Mouse (Mus musculus) left cerebral cortex, adult 9 months (tissue): ENCODE measurements around the gene Sc5d.
A peak's percentile ranks its signal among the peaks of the same experiment; 100 is the strongest.

Experiments used
- DNase-seq, 2 experiments: peaks; one replicate each; pipeline ENCODE4 v3.0.0; 2022; ENCODE audit warnings: low spot score in 2 of 2

The Sc5d gene

DNA sequence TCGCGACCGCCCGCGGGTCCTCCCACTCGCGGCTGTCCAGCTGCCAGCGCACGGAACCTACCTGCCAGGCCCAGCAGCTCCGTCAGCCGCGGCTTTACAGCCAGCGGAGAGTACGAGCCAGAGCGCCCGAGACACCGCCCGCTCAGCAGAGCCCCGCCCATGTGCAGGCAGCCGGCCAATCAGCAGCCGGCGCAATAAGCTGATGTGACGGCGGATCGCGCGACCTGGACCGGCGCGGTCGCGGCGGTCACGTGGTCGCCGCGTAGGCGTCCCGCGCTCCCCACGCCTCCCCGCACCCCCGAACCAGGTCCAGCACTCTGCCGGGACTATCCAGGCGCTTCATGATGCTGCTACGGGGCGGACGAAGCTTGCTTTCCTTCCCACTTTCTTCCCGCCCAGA lies at the start of gene Sc5d:
TSS of gene Sc5d (minus strand) at position 112 of the 400 bp plus-strand sequence.
- peak; percentile 86 to 95 for DNase-seq

DNA sequence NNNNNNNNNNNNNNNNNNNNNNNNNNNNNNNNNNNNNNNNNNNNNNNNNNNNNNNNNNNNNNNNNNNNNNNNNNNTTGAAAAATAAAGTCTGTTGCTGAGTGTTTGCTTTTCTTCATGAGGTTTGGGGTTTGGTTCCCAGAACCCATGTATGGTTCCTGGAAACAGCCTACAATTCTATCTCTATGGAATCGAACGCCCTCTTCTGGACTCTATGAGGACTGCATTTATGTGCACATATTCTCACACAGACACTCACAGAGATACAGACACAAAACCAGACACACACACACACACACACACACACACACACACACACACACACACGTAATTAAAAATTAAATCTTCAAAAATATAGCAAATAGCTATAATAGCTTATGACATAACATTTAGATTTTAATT lies 47.3 kb upstream of the Sc5d start:
- no peak for DNase-seq

DNA sequence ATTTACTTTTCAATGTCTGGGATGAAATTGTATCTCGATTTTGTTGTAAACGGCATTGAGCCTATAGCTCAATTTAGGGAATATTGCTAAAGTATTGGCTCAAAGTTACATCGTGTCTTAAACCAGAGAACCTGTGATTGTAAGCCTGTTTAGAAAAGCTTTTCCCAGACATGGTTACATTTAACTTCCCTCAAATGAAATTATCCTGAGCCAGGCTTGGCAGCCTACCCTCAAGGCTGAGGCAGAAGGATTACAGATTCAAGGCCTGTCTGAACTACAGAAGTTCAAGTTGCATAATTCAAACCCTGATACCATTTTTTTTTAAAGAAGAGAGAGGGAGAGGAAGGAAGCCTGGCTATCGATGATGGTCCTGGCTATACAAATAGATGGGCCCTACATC lies 39.8 kb upstream of the Sc5d start:
- DNase-seq, result no peak

DNA sequence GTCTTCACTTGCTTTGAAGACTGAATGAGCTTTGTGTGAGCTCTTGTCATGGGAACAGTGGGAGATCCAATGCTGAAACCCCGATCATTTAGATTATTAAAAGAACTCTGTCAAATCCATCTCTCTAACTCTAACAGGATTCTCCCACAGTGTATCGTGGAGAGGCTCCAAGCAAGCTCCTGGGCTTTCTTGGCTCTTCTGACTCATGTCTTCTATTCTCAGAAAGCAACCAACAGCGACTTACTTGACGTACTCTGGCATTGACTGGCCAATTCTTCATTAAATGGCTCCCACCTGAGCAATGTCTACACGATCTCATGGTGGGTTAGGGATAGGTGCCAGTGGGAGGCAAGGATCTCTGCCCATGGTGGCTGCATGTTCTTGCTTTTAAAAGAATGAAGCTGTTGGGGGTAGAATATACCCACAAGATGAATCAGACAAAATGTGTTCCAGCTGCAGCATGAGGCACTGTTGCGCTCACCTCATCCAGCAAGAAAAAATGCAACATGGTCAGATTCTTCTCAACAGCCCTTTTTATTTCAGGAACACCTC lies 37.1 kb upstream of the Sc5d start:
- DNase-seq, result no peak

DNA sequence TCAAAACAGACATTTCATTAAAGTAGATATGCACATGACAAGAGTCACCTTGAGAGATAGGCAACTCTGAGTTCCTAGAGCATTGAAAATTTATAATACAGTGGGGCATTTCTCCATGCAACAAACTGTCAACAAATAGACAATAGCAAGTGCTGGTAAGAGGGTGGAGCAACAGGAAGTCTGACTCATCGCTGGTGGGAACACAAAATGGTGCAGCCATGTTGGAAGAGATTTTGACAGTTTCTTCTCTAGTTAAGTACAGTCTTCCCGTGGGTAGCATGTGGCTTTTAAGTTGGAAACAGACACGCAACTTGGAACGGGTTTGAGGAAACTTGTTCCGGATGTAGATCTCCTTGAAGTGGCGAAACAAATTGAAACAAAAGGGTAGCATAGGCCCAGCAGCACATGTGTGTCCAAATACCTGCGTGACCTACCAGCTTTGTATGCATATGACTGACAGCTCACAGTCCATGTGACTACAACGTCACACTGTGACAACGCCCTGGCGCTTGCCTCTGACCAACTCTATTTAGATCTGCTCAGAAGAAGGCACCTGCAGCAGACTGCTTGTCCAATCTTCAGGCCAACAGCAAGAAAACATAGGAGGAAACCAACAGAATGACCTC lies 32.4 kb upstream of the Sc5d start:
- no peak for DNase-seq

DNA sequence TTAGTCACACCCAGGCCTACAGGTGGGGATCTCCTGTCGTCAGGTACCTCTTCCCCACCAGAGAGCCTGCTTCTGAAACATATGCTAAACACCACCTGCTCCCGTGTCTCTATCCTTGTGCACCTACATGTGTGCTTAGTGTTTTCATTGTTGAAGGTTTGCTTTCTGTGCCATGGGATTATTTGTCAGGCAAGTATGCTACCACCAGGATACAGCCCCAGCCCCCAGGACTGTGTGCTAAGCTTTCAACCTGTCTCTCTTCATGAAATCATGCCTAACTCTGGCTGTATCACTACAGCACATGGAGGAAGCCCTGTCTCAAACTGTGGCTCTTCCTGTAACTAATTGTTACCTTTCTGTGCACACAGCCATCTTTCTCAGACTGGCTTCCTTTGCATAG lies 30.1 kb upstream of the Sc5d start:
- no peak for DNase-seq

DNA sequence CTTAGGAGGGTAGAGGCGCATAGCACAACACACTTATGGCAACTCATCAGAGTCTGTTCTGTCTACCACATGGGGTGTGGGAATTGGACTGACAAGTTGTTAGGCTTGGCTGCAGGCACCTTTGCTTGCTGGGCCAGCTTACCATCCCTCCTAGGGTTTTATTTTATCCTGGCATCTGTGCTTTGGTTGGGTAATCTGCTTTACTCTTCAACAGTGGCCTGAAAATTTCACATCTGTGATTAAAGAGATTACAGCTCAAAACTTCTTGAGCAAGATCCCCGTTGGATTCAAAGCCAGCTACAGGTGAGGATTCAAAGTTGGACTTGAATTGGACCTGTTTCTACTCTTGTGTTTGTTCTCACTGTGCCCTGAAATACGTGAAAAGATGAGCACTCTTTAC lies 29.5 kb upstream of the Sc5d start:
- DNase-seq, result no peak

DNA sequence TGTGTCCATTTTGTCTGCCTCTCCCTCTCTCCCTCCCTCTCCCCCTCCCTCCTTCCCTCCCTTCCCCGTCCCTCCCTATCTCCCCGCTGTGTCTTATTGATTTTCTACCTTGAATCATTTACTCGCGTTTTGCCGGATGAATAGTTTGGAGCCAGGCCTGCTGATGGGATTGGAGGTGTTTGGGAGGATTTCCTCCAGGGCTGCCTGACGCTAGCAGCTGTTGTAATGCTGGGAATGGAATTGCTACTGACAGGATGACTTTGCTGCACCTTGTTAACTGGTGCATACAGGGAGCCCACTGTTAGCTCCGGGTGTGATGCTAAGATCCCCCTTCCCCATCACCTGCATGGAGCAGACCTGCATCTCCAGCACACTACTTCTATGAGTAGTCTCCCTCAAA lies 29.0 kb upstream of the Sc5d start:
- no peak for DNase-seq

DNA sequence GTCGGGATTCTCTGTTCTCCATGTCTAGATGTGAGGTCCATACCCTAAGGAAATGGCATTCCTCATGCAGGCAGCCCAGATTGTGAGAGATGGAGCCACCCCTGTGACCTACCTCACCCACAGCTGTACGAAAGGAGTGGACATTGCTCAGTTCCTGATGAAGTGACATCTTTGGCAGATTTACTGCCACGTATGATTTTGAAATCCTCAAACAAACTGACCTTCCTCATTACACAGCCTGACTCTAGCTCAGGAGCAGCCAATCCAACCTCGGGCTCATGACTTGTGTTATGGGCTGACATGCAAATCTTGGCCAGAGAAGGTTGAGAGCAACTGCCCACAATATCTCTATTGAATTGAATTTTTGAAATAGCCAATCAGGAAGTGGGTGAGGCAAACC lies 15.6 kb upstream of the Sc5d start:
- DNase-seq, result no peak

DNA sequence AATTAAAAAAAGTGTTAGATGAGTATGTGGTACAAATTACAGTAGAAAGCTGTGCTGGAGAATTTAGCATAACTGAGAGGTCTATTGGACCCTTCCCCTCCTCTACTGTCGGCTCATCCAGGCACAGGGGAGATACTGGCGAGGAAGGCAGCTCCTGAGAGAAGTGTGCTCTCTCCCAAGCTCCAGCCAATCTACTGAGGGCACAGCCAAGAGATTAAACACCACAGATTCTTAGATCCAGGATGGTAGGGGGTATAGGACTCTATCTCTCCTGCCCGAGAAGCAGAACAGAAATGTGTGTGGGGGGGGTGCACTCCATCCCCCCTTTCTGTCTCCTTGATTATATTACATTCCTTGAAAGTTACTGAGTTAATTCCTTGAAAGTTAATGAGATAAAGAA lies 14.0 kb upstream of the Sc5d start:
- no peak for DNase-seq

DNA sequence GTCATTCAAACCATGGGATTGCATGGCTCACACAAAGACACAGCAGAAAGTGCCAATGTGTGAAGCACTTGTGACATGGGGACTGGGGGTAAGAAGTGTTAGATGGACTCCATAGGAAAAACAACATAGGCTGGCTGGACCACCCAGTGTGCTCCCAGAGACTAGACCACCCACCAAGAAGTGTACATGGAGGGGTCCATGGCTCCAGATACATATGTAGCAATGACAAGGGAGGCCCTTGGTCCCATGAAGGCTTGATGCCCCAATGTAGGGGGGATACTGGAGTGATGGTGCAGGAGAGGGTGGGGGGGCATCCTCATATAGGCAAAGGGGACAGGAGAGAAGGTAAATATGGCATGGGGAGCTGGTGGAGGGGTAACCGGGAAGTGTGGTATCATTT lies 13.6 kb upstream of the Sc5d start:
- no peak for DNase-seq

DNA sequence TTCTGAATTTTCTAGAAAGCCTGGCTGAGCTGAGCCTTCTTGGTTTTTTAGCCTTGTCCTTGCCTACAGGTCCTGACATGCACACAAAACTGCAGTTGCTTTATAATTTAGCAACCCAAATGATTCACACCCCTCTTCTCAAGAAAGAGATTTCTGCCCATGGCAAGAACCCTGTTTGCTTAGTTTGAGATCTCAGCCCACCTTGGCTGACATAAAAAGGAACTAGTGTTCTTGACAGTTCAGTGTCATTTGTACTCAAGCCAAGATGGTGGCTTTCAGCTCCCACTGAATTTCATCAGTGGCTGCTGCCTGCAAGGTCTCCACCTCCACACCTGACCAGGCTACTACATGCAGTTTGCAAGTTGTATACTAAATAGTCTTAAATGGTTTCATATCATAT lies 13.1 kb upstream of the Sc5d start:
- DNase-seq, result no peak

DNA sequence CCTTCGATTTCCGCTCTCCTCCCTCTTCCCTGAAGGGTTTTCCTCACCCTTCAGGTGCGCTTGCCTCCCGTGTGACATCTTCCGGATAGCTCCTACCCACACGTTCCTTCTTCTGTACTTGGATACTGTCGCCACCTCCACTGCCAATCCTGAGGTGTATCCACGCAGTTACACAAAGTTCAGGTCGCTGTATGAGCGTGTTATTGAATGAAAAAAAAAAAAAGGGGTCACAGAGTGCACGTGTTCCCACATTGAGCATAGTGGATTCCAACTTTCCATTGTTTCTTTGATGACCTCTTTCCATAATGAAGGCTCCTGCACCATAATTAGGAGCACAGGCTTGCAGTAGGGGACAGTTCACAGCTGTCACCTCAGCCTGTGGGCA lies 11.7 kb upstream of the Sc5d start:
- no peak for DNase-seq

DNA sequence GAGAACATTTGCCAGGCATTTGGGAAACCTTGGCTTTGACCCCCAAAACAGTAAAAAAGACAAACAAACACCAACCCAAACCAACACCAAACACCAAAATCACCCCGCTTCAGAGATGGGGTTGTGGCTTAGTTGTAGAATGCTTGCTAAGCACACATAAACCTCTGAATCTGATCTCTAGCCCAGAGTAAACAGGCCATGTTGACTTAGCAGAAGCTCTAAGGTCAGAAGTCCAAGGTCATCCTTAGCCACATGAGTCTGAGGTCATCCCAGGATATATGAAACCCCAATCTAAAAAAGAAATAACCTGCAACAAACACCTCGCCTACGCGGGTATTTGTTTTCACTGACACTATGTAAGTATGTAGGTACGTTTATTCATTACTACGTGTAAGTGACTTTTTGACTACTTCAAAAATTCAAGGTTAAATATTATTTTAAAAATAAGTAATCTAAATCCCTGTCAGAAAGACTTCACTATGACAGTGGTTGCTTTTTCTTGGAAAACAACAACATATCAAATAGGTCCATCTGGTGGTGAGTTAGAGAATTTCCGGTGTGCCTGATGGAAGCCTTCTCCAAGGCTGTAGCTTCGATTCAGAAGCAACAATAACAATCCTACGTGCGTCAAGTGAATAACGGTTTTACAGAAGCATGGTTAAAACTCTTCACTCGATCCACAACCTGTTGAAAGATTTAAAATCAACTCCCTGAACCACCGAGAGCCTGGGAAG lies 11.1 kb upstream of the Sc5d start:
- DNase-seq, result peak in 1 of 2 experiments; percentile 59

DNA sequence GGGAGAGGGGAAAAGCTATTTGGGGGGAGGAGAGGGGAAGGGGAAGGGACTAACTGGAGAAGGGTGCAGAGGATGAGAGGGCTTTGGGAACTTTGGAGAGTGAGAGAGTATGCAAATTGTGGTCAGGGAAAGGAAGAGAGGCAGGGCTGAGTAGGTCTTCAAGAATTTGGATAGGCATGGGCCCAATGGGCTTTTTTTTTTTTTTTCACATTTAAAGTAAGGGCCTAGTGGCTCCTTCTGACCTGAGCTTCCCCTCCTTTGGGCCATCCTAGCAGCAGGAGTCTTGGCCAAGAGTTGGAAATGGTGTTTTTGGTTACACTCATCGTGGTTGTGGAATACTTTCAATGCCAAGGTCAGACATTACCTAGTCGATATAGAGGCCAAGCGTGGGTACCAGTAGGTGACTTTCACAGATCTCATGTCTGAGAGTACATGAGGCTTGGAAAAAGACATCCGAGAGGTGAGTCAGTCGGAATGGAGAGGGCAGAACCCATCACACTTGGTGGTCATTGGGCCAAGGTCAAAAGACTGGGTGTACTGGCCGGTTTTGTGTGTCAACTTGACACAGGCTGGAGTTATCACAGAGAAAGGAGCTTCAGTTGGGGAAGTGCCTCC lies 9.7 kb upstream of the Sc5d start:
- DNase-seq, result no peak

DNA sequence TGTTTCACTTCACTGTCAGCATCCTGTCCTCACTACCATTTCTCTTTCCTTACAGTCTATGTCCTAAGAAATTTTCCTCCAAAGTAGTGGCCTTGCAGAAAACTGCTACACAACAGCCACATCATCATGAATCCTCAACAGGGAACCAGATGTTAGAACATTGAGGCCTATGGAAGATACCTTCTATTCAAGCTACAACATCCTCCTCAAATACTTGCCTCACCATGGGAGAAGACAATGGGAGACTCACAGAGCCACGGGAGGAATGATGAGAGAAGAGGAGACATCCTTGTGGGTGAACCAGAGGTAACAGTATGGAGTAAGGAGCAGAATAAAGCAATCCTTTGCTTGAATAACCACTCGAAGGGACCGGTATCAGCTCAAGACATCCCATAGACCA lies 9.1 kb upstream of the Sc5d start:
- DNase-seq, result no peak

DNA sequence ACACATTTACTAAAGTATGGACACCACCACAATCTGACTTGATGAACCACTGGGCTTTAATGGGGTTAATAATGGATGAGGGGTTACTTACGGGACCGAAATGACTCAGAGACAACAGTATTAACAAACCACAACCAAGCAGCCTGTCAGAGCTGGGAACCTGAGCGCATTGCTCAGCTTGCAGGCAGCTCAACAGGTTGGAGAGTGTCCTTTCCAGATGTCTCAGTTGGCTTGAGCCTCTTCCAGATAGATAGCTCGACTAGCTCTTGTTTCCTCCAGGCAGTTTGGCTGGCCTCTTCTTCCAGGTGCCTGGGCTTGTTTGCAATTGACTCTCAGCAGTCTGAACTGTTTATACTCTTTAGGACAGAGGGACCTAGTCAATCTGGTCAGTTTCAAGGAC lies 8.6 kb upstream of the Sc5d start:
- no peak for DNase-seq

DNA sequence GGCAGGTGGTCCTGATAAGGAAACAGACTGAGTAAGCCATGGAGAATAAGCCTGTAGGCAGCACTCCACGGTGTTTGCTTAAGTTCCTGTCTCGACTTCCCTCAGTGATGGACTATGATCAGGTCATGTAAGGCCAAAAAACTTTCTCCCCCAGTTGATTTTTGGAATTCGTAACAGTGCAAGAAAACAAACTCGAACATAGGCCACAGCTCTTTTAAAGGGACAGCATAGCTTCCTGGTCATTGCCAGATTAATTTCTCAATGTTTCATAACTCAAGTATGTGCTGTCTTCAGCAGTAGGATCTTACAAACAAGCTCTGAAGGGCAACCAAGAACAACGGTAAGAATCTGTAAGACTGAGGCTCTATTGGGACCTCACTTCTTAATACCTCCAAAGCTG lies 7.4 kb upstream of the Sc5d start:
- DNase-seq, result no peak

DNA sequence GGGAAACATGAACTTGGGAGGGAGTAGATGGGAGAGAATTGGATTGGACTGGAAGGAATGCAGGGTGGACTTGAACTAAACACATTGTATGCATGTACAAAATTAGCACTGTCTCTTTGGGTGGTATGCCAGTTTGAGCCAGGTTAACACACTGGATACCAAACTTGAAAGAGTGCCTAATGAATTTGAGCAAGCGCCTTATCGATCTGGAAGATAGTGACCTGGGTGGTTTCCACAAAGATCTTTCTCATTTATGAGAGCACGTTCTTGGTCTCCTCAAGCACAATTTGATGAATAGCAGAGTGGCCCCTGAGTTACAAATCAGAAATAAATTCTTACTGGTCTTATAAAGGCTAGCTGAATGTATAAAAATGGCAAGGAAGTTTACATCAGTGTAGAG lies 6.6 kb upstream of the Sc5d start:
- DNase-seq, result no peak

DNA sequence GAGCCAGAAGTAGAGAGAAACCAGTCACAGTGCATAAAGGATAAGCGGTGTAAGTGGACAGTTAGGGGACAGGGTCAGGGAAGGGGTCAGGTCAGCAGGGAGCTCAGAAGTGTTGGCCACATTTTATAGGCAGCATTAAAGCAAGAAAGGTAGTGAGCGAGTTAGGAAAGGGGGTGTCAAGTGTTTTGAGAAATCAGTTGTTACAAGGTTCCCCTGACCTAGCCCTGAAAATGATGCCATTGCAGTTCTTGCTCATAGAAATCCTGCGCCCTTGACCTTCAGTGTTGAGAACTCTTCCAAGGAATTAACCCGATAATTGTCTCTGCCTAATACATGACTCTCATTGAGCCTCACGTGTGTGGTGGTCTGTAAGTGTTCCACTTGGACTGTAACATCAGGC lies 6.0 kb upstream of the Sc5d start:
- DNase-seq, result no peak

DNA sequence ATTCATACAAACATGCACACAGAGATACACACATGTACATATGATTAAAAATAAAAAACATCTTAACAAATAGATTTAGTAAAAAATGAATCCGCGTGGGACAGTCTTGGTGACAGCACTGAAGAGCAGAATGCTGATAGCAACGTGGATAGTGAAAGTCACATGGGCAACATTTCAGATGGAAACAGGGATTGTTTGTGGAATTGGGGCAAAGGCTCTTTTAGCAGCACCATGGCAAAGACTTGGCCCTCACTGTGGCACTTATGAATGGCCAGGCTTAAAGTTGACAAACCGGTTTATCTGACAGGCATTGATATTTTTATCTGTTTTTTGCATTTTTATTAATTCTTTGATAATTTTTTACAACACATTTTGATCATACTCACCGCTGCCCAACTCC lies 4.3 kb upstream of the Sc5d start:
- no peak for DNase-seq

DNA sequence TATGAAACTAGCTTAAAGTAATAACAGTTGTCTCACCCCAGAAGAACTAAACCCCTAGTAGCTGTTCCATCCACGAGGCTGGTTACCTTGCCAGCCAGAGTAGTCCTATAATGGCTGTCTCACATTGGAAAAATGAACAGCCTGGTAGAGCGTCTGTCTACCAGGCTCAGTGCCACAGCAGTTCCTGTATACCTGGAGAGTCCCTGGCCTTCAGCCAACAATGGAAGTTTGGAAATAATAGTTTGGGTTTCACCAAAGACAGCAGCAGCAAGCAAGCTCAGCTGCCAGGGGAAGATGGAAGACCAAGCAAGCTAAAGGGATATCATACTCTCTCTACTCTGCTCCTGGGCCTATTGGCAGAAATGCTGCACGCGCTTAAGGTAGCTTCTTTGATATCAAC lies 1.3 kb upstream of the Sc5d start:
- no peak for DNase-seq

DNA sequence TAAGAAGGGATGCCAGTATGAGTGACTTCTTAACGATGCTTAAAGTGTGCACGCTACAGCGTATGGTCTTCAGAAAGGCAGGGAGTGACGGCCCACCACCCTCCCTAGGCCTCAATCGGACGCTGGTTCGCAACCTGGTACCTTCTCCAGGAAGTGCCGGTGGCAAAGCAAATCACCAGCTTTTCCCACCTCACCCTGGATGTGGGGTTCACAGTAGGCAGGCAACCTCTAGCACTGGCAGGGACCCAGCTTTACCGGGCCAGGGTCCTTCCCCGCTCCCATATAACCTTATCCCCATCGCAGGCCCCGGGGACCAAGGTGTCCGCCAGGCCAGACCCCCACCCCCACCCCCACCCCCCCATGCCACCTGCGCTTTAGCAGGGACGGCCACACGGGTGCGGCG lies 346 bp downstream of the Sc5d start:
- no peak for DNase-seq
